Comparison of ENCODE assay signal across 17 mouse cellular contexts in genomic region chr3:46998916-46999315, GRCm38 (mm10).
DNase-seq lines count a peak whose midpoint lies in the region; ATAC-seq and TF ChIP-seq lines count a peak whose summit lies in the region.
"Had no signal": no experiment of that assay in that cellular context is flagged by ENCODE, and none has a peak within 500 bp of the region (broad histone marks: within the 10 kb centered on the region; RNA-seq: fewer than 3 reads in every experiment).

No protein-coding gene starts in this region.

- TF ChIP-seq CTCF in hindbrain, postnatal 0 days (IDR thresholded peaks at IDR 0.05; ENCODE audit: low read depth), result peak; percentile 41
- TF ChIP-seq CTCF in stomach, postnatal 0 days (IDR thresholded peaks at IDR 0.05; ENCODE audit: low read depth), result peak; percentile 23

- H3K27me3 ChIP-seq in hindbrain, postnatal 0 days (ENCODE audit: insufficient read depth, low read length), result no peaks in the 10 kb centered on the region
- H3K27me3 ChIP-seq in hindbrain, embryonic 16.5 days (replicated peaks; ENCODE audit: control insufficient read depth, insufficient read depth, low read length), result no peaks in the 10 kb centered on the region
- H3K27me3 ChIP-seq in stomach, postnatal 0 days (ENCODE audit: control insufficient read depth, insufficient read depth, low read length), result no peaks in the 10 kb centered on the region
- H3K27me3 ChIP-seq: forebrain, embryonic 13.5 days; neural tube, embryonic 13.5 days had no signal

- ATAC-seq in hindbrain, postnatal 0 days, result no peak
- no peak for ATAC-seq in hindbrain, embryonic 16.5 days
- no peak for ATAC-seq in stomach, postnatal 0 days (ENCODE audit: low FRiP score, low TSS enrichment)
- ATAC-seq: forebrain, embryonic 13.5 days had no signal

- no peaks in the 10 kb centered on the region for H3K9me3 ChIP-seq in hindbrain, postnatal 0 days (ENCODE audit: low read length)
- H3K9me3 ChIP-seq in hindbrain, embryonic 16.5 days (ENCODE audit: control insufficient read depth, low read length), result no peaks in the 10 kb centered on the region
- H3K9me3 ChIP-seq in stomach, postnatal 0 days (ENCODE audit: control insufficient read depth, low read length), result no peaks in the 10 kb centered on the region
- H3K9me3 ChIP-seq: forebrain, embryonic 13.5 days; neural tube, embryonic 13.5 days had no signal

- no peak overlapping the region for H3K27ac ChIP-seq in hindbrain, postnatal 0 days
- no peak overlapping the region for H3K27ac ChIP-seq in hindbrain, embryonic 16.5 days (ENCODE audit: low read depth, low read length)
- no peak overlapping the region for H3K27ac ChIP-seq in stomach, postnatal 0 days (replicated peaks)
- H3K27ac ChIP-seq: forebrain, embryonic 13.5 days; gastrocnemius, adult 2 months; neural tube, embryonic 13.5 days had no signal

- no peak overlapping the region for H3K4me2 ChIP-seq in hindbrain, postnatal 0 days (ENCODE audit: low read depth, low read length)
- H3K4me2 ChIP-seq in hindbrain, embryonic 16.5 days (ENCODE audit: low read length), result no peak overlapping the region
- no peak overlapping the region for H3K4me2 ChIP-seq in stomach, postnatal 0 days (replicated peaks; ENCODE audit: low read depth)
- H3K4me2 ChIP-seq: forebrain, embryonic 13.5 days; neural tube, embryonic 13.5 days had no signal

- TF ChIP-seq EP300 in stomach, postnatal 0 days (optimal IDR thresholded peaks at IDR 0.05), result no peak

- H3K4me1 ChIP-seq in hindbrain, postnatal 0 days (ENCODE audit: insufficient read depth, low read length), result no peaks in the 10 kb centered on the region
- H3K4me1 ChIP-seq in hindbrain, embryonic 16.5 days (ENCODE audit: control insufficient read depth, insufficient read depth, low read depth, low read length), result no peaks in the 10 kb centered on the region
- no peaks in the 10 kb centered on the region for H3K4me1 ChIP-seq in stomach, postnatal 0 days (replicated peaks; ENCODE audit: control insufficient read depth, insufficient read depth)
- H3K4me1 ChIP-seq: neural tube, embryonic 13.5 days had no signal

- no peaks in the 10 kb centered on the region for H3K36me3 ChIP-seq in hindbrain, postnatal 0 days (ENCODE audit: insufficient read depth, low read length)
- H3K36me3 ChIP-seq in hindbrain, embryonic 16.5 days (ENCODE audit: control insufficient read depth, insufficient read depth, low read length), result no peaks in the 10 kb centered on the region
- no peaks in the 10 kb centered on the region for H3K36me3 ChIP-seq in stomach, postnatal 0 days (ENCODE audit: control insufficient read depth, insufficient read depth, low read length)
- H3K36me3 ChIP-seq: neural tube, embryonic 13.5 days had no signal

- H3K4me3 ChIP-seq in hindbrain, postnatal 0 days (ENCODE audit: low read length), result no peak overlapping the region
- no peak overlapping the region for H3K4me3 ChIP-seq in hindbrain, embryonic 16.5 days (ENCODE audit: low read length)
- H3K4me3 ChIP-seq in stomach, postnatal 0 days (ENCODE audit: low read depth, low read length), result no peak overlapping the region
- H3K4me3 ChIP-seq: forebrain, embryonic 13.5 days; gastrocnemius, adult 2 months; neural tube, embryonic 13.5 days had no signal

- H3K9ac ChIP-seq in hindbrain, postnatal 0 days (replicated peaks; ENCODE audit: low read length), result no peak overlapping the region
- no peak overlapping the region for H3K9ac ChIP-seq in hindbrain, embryonic 16.5 days (ENCODE audit: low read depth, low read length)
- H3K9ac ChIP-seq in stomach, postnatal 0 days (ENCODE audit: low read length), result no peak overlapping the region
- H3K9ac ChIP-seq: forebrain, embryonic 13.5 days; neural tube, embryonic 13.5 days had no signal

- DNase-seq in cerebellum, postnatal 10 days, result peak; percentile 9 to 11
- no peak for DNase-seq in cerebellum, adult 11 months
- peak; percentile 33 for DNase-seq in hindbrain, postnatal 0 days (ENCODE audit: low spot score)
- peak; percentile 14 for DNase-seq in right cerebral cortex, adult 18-20 months
- DNase-seq in right cerebral cortex, postnatal 4 days, result no peak
- no peak for DNase-seq in stomach, postnatal 0 days (ENCODE audit: low spot score)
- DNase-seq in ovary, postnatal 10 days (ENCODE audit: low spot score), result no peak
- DNase-seq: adrenal gland, adult 2 months; cerebellum, adult 18-20 months; gastrocnemius, adult 2 months; heart, adult 11 months; kidney, adult 8-10 months; kidney, postnatal 36 days; thymus, adult 18-20 months had no signal

Comparison
In these comparisons a context has a peak if more than half of its experiments do, and no peak if none do; other contexts are left out.
1. DNase-seq: peak in cerebellum, postnatal 10 days (2 of 2), hindbrain, postnatal 0 days (single experiment) and right cerebral cortex, adult 18-20 months (single experiment); none in cerebellum, adult 11 months (single experiment), right cerebral cortex, postnatal 4 days (single experiment), stomach, postnatal 0 days (single experiment) and ovary, postnatal 10 days (single experiment).